Mouse (Mus musculus) forebrain, embryonic 12.5 days (tissue): ENCODE measurements at regions not wholly inside any gene's neighbourhood (a gene's known extent, or its start where the extent isn't known, plus 50 kb on each side); places are given as distances from the start of the nearest gene placed in this dataset.

Experiments used
- ATAC-seq: fragments of 200-750 bp; cut with Nextera tagmentation; 2 replicates; pipeline ENCODE4 v1.8.0; 2017; ENCODE audit warnings: moderate TSS enrichment; ENCODE audit not compliant: low FRiP score
- H3K27ac ChIP-seq: fragments of 300-500 bp; sonication (generic); 2 replicates; pipeline ENCODE4 v1.5.1; 2016; ENCODE audit warnings: mild to moderate bottlenecking
- H3K27me3 ChIP-seq: fragments of 300-500 bp; sonication (generic); 2 replicates; pipeline ENCODE4 v1.6.1; 2016; ENCODE audit warnings: mild to moderate bottlenecking
- H3K36me3 ChIP-seq: fragments of 300-500 bp; sonication (generic); replicated peaks from 2 replicates; pipeline ENCODE4 v1.6.1; 2016; ENCODE audit warnings: mild to moderate bottlenecking
- H3K4me1 ChIP-seq: fragments of 300-500 bp; sonication (generic); 2 replicates; pipeline ENCODE4 v1.6.1; 2016
- H3K4me2 ChIP-seq: fragments of 300-500 bp; sonication (generic); 2 replicates; pipeline ENCODE4 v1.6.1; 2016; ENCODE audit warnings: mild to moderate bottlenecking, moderate library complexity
- H3K4me3 ChIP-seq: fragments of 300-500 bp; sonication (generic); replicated peaks from 2 replicates; pipeline ENCODE4 v1.5.1; 2016; ENCODE audit warnings: mild to moderate bottlenecking
- H3K9ac ChIP-seq: fragments of 300-500 bp; sonication (generic); 2 replicates; pipeline ENCODE4 v1.6.1; 2016; ENCODE audit warnings: mild to moderate bottlenecking
- H3K9me3 ChIP-seq: fragments of 300-500 bp; sonication (generic); 2 replicates; pipeline ENCODE4 v1.6.1; 2016
- WGBS: fragments of 180-500 bp; shearing (Covaris S2); methylation state at CpG from one replicate; pipeline ENCODE4 v1.1.7; 2016; 5-methylcytosine and 5-hydroxymethylcytosine counted together

DNA sequence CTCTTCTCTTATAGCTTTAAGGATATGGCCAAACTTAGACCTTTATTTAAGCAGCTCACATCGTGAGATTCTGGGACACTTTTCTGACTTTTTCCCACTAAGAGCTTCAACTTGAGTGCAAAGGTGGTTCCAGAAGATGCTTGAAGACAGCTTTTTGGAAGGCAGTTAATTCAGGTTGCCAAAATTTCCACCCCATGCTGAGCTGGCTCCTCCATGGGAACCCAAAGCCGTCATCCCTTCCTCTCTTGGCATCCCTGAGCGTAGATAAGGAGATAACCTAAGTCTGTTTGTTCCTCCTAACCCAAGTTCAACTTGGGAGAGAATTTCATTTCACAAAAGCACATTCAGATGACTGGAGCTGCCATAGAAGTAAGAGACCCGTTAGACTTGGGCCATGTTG, 223.7 kb upstream of the Bmper start:
- Histone ChIP-seq H3K4me2 (no peak overlapping the region), H3K27me3 (peaks cover 8% of the 10 kb centered on the region), H3K36me3 (no peaks in the 10 kb centered on the region), H3K27ac (no peak overlapping the region), H3K4me3 (no peak overlapping the region), H3K9ac (no peak overlapping the region), H3K4me1 (0 out of 2 replicates have a peak, but pooled peaks cover 5% of the 10 kb centered on the region), H3K9me3 (peaks cover 3% of the 10 kb centered on the region; the same call in 1 of the 2 replicates)
- WGBS: 89% methylated on average over 4 of the region's 4 CpGs
- ATAC-seq: no peak

DNA sequence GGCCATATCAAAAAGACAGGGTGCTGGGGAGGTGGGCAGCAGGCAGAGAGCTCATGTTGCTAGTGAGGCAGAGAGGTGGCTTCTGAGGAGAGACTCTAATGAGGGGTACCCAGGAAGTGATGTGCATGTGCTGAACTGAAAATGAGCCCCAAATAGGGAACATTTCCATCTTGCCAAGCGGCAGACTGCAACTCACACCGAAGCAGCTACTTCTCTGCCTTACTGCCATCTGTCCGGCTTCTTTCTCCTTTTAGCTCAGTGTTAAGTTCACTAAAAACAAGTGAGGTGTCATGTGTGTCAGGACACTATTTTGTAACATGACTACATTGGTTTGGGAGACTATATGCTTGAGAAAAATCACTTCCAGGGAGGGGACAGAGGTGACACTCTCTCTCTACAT, 222.7 kb upstream of the Bmper start:
- 81% methylated on average over 3 of the region's 3 CpGs for WGBS
- Histone ChIP-seq H3K4me1 (0 out of 2 replicates have a peak, but pooled peaks cover 9% of the 10 kb centered on the region), H3K27ac (no peak overlapping the region), H3K4me3 (no peak overlapping the region), H3K9ac (no peak overlapping the region), H3K27me3 (peaks cover 17% of the 10 kb centered on the region), H3K4me2 (no peak overlapping the region), H3K36me3 (no peaks in the 10 kb centered on the region), H3K9me3 (peaks cover 3% of the 10 kb centered on the region; the same call in 1 of the 2 replicates)
- no peak for ATAC-seq

- Histone ChIP-seq H3K27me3 (peaks cover 46% of the 10 kb centered on the region), H3K4me1 (peaks cover 14% of the 10 kb centered on the region; the same call in 1 of the 2 replicates), H3K27ac (no peak overlapping the region), H3K9ac (no peak overlapping the region), H3K4me2 (no peak overlapping the region), H3K4me3 (no peak overlapping the region), H3K9me3 (peaks cover 3% of the 10 kb centered on the region; the same call in 1 of the 2 replicates), H3K36me3 (no peaks in the 10 kb centered on the region)
- ATAC-seq: no peak
- 77% methylated on average over 14 of the region's 14 CpGs for WGBS
These were observed 219.4 kb upstream of the Bmper start for GRCm38 (mm10) chr9:23003195-23004061.

GRCm38 (mm10) chr9:23005005-23005404, 217.9 kb upstream of the Bmper start:
- no peak overlapping the region for H3K4me2 ChIP-seq
- peaks cover 23% of the 10 kb centered on the region for H3K4me1 ChIP-seq
- 83% methylated on average over 7 of the region's 7 CpGs for WGBS
- H3K27me3 ChIP-seq: peaks cover 57% of the 10 kb centered on the region
- H3K27ac ChIP-seq: no peak overlapping the region
- no peak for ATAC-seq
- no peaks in the 10 kb centered on the region for H3K36me3 ChIP-seq
- peaks cover 3% of the 10 kb centered on the region; the same call in 1 of the 2 replicates for H3K9me3 ChIP-seq
- H3K9ac ChIP-seq: no peak overlapping the region
- H3K4me3 ChIP-seq: no peak overlapping the region

GRCm38 (mm10) chr9:23009462-23010183, 213.3 kb upstream of the Bmper start:
- WGBS: 3% methylated on average over 24 of the region's 24 CpGs
- H3K9me3 ChIP-seq: no peaks in the 10 kb centered on the region
- ATAC-seq: peak; percentile 31; the same call in 1 of the 2 replicates
- H3K27me3 ChIP-seq: peaks cover 69% of the 10 kb centered on the region
- H3K9ac ChIP-seq: no peak overlapping the region
- no peaks in the 10 kb centered on the region for H3K36me3 ChIP-seq
- peaks cover 37% of the 10 kb centered on the region for H3K4me1 ChIP-seq
- H3K4me3 ChIP-seq: no peak overlapping the region
- H3K27ac ChIP-seq: no peak overlapping the region
- peak overlapping the region; percentile 41 for H3K4me2 ChIP-seq

DNA sequence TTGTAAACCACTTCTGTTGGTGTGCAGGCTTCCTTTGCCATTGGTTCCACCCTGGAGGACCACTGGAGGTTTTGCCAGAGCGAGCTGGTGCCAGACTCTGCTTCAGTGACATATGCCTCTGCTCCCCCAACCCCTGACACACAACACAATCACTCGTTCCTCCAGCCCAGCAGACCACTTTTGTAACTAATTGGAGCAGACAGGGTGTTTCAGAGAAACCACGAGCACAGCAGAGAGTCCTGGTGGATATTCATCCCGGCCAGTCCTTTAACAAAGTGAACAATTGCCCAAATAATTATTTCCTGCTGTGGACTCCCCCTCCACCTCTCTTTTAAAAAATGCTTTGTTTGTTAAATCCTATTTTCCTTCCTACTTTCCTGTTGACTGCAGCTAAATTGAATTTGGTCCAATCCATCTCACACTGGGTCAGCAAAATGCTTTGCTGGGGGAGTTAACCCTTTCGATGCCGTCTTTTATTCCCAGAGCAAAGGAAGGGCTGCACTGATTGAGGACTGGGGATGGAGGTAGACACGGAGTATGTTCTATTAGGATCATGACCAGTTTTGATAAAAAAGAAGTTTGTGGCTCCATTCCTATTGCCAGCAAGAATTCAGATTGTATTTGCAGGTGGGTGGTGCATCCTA, 211.4 kb upstream of the Bmper start:
- Histone ChIP-seq H3K4me3 (no peak overlapping the region), H3K9me3 (no peaks in the 10 kb centered on the region; the same call in 1 of the 2 replicates), H3K4me2 (peak overlapping the region; percentile 26), H3K9ac (no peak overlapping the region), H3K4me1 (peaks cover 33% of the 10 kb centered on the region), H3K27me3 (peaks cover 63% of the 10 kb centered on the region), H3K36me3 (no peaks in the 10 kb centered on the region), H3K27ac (no peak overlapping the region)
- 3% methylated on average over 7 of the region's 7 CpGs for WGBS
- ATAC-seq: peak; percentile 70

DNA sequence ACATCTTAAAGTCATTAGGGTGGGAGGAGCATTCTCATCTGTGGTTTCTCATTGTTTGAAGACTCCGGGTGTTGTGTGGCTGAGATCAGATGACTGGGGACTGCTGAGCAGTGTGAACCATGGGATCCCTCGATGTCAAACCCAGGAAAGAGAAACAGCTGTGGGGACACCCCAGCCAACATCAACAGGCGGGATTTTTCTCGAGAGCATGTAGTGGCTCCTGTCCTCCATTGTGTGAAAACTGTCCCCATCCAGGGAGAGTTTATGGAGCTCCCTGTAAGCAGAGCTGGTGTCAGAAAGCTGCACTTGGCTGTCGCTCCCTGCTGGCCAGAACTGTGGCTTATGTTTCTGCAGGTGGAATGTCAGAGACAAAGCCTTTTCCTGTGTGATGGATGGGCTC, 210.7 kb upstream of the Bmper start:
- WGBS: 5% methylated on average over 5 of the region's 5 CpGs
- Histone ChIP-seq H3K27me3 (peaks cover 56% of the 10 kb centered on the region), H3K4me2 (peak overlapping the region; percentile 26), H3K36me3 (no peaks in the 10 kb centered on the region), H3K4me1 (peaks cover 33% of the 10 kb centered on the region), H3K9me3 (peaks cover 3% of the 10 kb centered on the region; the same call in 1 of the 2 replicates), H3K27ac (no peak overlapping the region), H3K4me3 (no peak overlapping the region), H3K9ac (0 out of 2 replicates have a peak overlapping the region, but pooled peaks have one; percentile 7)
- ATAC-seq: 0 out of 2 replicates have a peak, but pooled peaks have one; percentile 27

DNA sequence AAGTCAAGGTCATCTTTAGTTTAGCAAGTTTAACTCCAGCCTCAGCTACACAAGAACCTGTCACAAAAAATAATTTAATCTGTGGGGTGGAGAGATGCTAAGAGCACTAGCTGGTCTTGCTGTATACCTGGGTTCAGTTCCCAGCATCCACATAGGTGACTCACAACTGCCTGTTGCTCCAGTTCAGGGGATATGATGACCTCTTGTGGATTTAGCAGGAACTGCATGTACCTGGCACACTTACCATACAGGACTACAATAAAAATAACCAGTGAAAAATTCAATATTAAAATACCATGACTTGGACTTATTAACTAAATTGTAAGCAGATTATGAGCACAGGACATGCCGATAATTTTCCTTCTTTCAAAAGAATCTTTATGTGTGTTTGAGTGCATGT, 206.1 kb upstream of the Bmper start:
- Histone ChIP-seq H3K9ac (no peak overlapping the region), H3K27ac (no peak overlapping the region), H3K4me2 (no peak overlapping the region), H3K9me3 (peaks cover 3% of the 10 kb centered on the region; the same call in 1 of the 2 replicates), H3K27me3 (peaks cover 25% of the 10 kb centered on the region), H3K36me3 (no peaks in the 10 kb centered on the region), H3K4me3 (no peak overlapping the region), H3K4me1 (peaks cover 9% of the 10 kb centered on the region)
- no peak for ATAC-seq
- WGBS: 95% methylated on average over 1 of the region's 1 CpGs

- no peak overlapping the region for H3K9ac ChIP-seq
- H3K27me3 ChIP-seq: peaks cover 5% of the 10 kb centered on the region; the same call in 1 of the 2 replicates
- ATAC-seq: no peak
- H3K27ac ChIP-seq: no peak overlapping the region
- H3K4me1 ChIP-seq: peaks cover 6% of the 10 kb centered on the region
- H3K36me3 ChIP-seq: no peaks in the 10 kb centered on the region
- 96% methylated on average over 5 of the region's 5 CpGs for WGBS
- H3K9me3 ChIP-seq: no peaks in the 10 kb centered on the region
- H3K4me2 ChIP-seq: no peak overlapping the region
- H3K4me3 ChIP-seq: no peak overlapping the region
These were observed 198.8 kb upstream of the Bmper start for GRCm38 (mm10) chr9:23024061-23024460.

- Histone ChIP-seq H3K27ac (no peak overlapping the region), H3K4me3 (no peak overlapping the region), H3K9ac (no peak overlapping the region), H3K27me3 (peaks cover 5% of the 10 kb centered on the region; the same call in 1 of the 2 replicates), H3K9me3 (no peaks in the 10 kb centered on the region), H3K4me1 (peaks cover 6% of the 10 kb centered on the region), H3K4me2 (no peak overlapping the region), H3K36me3 (no peaks in the 10 kb centered on the region)
- 97% methylated on average over 8 of the region's 8 CpGs for WGBS
- no peak for ATAC-seq
These were observed 197.6 kb upstream of the Bmper start for GRCm38 (mm10) chr9:23025247-23025646.

DNA sequence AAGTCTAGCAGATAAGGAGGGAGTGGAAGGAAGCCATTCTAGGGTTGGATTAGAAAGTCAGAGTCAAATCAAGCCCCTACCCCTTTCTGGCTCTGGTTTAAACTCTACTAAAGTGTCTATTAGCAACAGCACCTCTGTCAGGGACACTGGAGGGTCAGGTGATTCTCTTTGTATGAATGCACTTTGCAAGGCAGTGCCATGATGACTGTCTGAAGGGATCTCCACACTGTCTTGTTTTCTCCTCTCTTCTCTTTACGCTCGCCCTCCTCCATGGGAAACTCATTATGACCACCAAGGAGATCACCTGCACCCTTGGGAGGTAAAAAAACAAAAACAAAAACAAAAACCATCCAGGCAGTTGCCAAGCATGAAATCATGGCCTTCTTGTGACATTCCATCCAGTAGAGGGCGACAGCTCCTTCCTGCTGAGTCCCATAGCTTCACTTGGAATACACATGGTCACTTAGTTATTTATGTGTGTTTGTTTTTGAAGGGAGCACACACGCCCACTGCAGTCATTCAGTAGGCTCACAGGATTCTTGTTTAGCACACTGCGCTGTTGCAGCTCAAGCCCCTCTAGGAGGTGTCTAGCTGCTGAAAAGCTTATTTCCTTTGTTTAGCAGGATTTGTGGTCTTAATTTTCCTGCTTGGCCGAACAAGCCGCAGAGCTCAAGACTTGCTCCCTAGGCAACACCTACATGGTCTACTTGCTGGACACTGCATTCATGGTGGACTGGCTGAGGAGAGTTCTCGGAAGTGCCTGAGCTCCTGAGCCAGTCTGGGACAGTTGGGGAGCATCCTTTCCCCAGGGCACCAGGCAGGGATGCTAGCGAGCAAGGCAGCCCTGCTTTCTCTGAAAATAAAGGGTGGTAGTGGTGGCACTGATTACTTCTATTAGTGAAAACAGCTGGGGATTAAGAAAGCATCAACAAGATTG, 195.2 kb upstream of the Bmper start:
- 41% methylated on average over 9 of the region's 9 CpGs for WGBS
- peak; percentile 73; the same call in 1 of the 2 replicates for ATAC-seq
- H3K9ac ChIP-seq: no peak overlapping the region
- no peaks in the 10 kb centered on the region for H3K9me3 ChIP-seq
- H3K4me3 ChIP-seq: no peak overlapping the region
- H3K4me2 ChIP-seq: peak overlapping the region; percentile 4; the same call in 1 of the 2 replicates
- no peaks in the 10 kb centered on the region for H3K36me3 ChIP-seq
- no peak overlapping the region for H3K27ac ChIP-seq
- peaks cover 5% of the 10 kb centered on the region; the same call in 1 of the 2 replicates for H3K27me3 ChIP-seq
- peaks cover 6% of the 10 kb centered on the region for H3K4me1 ChIP-seq
